Mouse (Mus musculus) hindbrain, postnatal 0 days (tissue): Measurements from ENCODE around the gene Olfr836. TPM values are rescaled to one million over a fixed set of nuclear protein-coding genes. Genes with fewer than 3 reads are reported as not detected.
"Not testable (repeated sequence)": the region's sequence is repeated elsewhere in the genome, so short reads cannot be mapped to it uniquely, and the experiment has no call there.

Source experiments
- ATAC-seq: fragments of 200-750 bp; cut with Nextera tagmentation; 2 replicates; pipeline ENCODE4 v1.8.0; 2017; ENCODE audit warnings: mild to moderate bottlenecking, moderate TSS enrichment, moderate library complexity
- DNase-seq: peaks from one replicate; pipeline ENCODE4 v3.0.0-alpha.2; 2015; ENCODE audit warnings: low spot score
- H3K27ac ChIP-seq: fragments of 300-500 bp; sonication (generic); 2 replicates; pipeline ENCODE4 v1.5.1; 2014; ENCODE audit warnings: mild to moderate bottlenecking
- H3K27me3 ChIP-seq: fragments of 300-500 bp; sonication (generic); 2 replicates; pipeline ENCODE4 v1.6.1; 2014; ENCODE audit warnings: low read length, mixed read lengths; ENCODE audit not compliant: insufficient read depth
- H3K36me3 ChIP-seq: fragments of 300-500 bp; sonication (generic); 2 replicates; pipeline ENCODE4 v1.6.1; 2014; ENCODE audit warnings: low read length, mixed read lengths; ENCODE audit not compliant: insufficient read depth
- H3K4me1 ChIP-seq: fragments of 300-500 bp; sonication (generic); 2 replicates; pipeline ENCODE4 v1.6.1; 2014; ENCODE audit warnings: antibody characterized with exemption, low read length, mixed read lengths; ENCODE audit not compliant: insufficient read depth
- H3K4me2 ChIP-seq: fragments of 300-500 bp; sonication (generic); 2 replicates; pipeline ENCODE4 v1.6.1; 2014; ENCODE audit warnings: low read depth, mild to moderate bottlenecking, low read length, moderate library complexity, mixed read lengths
- H3K4me3 ChIP-seq: fragments of 300-500 bp; sonication (generic); 2 replicates; pipeline ENCODE4 v1.5.1; 2014; ENCODE audit warnings: low read length
- H3K9ac ChIP-seq: fragments of 300-500 bp; sonication (generic); replicated peaks from 2 replicates; pipeline ENCODE4 v1.6.1; 2014; ENCODE audit warnings: mild to moderate bottlenecking, low read length, moderate library complexity, mixed read lengths
- H3K9me3 ChIP-seq: fragments of 300-500 bp; sonication (generic); 2 replicates; pipeline ENCODE4 v1.6.1; 2016; ENCODE audit warnings: low read length, mixed read lengths
- CTCF ChIP-seq: IDR thresholded peaks from 2 replicates; pipeline ENCODE4 v1.5.1; 2016; ENCODE audit warnings: antibody characterized with exemption, control low read depth, low read depth
- whole genome bisulfite sequencing: fragments of 180-500 bp; shearing (Covaris S2); extraction: QIAGEN DNeasy Blood & Tissue Kit; methylation state at CpG from one replicate; pipeline ENCODE4 v1.1.7; 2014; 5-methylcytosine and 5-hydroxymethylcytosine counted together
- polyA plus RNA-seq: library from polyadenylated mRNA; unstranded; fragments of >200 nt; fragmentation: Nextera tagmentation; extraction: Ambion mirVana; gene quantifications from 2 replicates; pipeline ENCODE4 v1.2.1, GENCODE M21; 2015
- total RNA-seq: library from RNA; depleted of rRNA; stranded (reverse); fragments of >200 nt; gene quantifications from 2 replicates; pipeline ENCODE4 v1.2.3, GENCODE M21; 2014; rRNA removed

The Olfr836 gene
- total RNA-seq (not detected in 2 replicates), polyA plus RNA-seq (not detected in 2 replicates)

- DNase-seq = no peak
- H3K27ac ChIP-seq = no peak within 1 kb of the TSS
- no peak within 1 kb of the TSS for H3K4me2 ChIP-seq
- ATAC-seq = no peak
- no peaks in the 10 kb centered on the region for H3K27me3 ChIP-seq
- no peaks in the 10 kb centered on the region for H3K9me3 ChIP-seq
- no peak for TF ChIP-seq CTCF
- H3K4me1 ChIP-seq = no peaks in the 10 kb centered on the region
- no peak within 1 kb of the TSS for H3K4me3 ChIP-seq
- H3K36me3 ChIP-seq = no peaks in the 10 kb centered on the region
- no peak within 1 kb of the TSS for H3K9ac ChIP-seq
These were observed at the start of gene Olfr836 for GRCm38 (mm10) chr9:19120082-19120481. Gene Olfr836, plus strand, starts transcription at chr9:19120382.

- Histone ChIP-seq H3K4me3 (no peak overlapping the region), H3K36me3 (no peaks in the 10 kb centered on the region), H3K27me3 (no peaks in the 10 kb centered on the region), H3K4me2 (no peak overlapping the region), H3K27ac (no peak overlapping the region), H3K9ac (no peak overlapping the region), H3K4me1 (no peaks in the 10 kb centered on the region), H3K9me3 (peaks cover 7% of the 10 kb centered on the region)
- TF ChIP-seq CTCF = no peak
- 31% methylated on average over 3 of the region's 3 CpGs for WGBS
- no peak for DNase-seq
- no peak for ATAC-seq
These were observed 35.2 kb upstream of the Olfr836 start for GRCm38 (mm10) chr9:19084986-19085385.

GRCm38 (mm10) chr9:19092889-19093753, 27.1 kb upstream of the Olfr836 start:
- H3K4me1 ChIP-seq, H3K27ac ChIP-seq, H3K36me3 ChIP-seq, H3K9ac ChIP-seq, H3K4me2 ChIP-seq, H3K4me3 ChIP-seq, H3K9me3 ChIP-seq, H3K27me3 ChIP-seq, ATAC-seq, DNase-seq: not testable (repeated sequence)
- 71% methylated on average over 6 of the region's 6 CpGs for WGBS

GRCm38 (mm10) chr9:19097286-19097685, 22.9 kb upstream of the Olfr836 start:
- H3K4me2 ChIP-seq = no peak overlapping the region
- WGBS = 90% methylated on average over 4 of the region's 4 CpGs
- no peak for TF ChIP-seq CTCF
- H3K9ac ChIP-seq = no peak overlapping the region
- no peak overlapping the region for H3K4me3 ChIP-seq
- 0 out of 2 replicates have a peak, but pooled peaks cover 2% of the 10 kb centered on the region for H3K9me3 ChIP-seq
- no peak for ATAC-seq
- H3K27ac ChIP-seq = no peak overlapping the region
- no peaks in the 10 kb centered on the region for H3K36me3 ChIP-seq
- DNase-seq = no peak
- H3K4me1 ChIP-seq = no peaks in the 10 kb centered on the region
- H3K27me3 ChIP-seq = no peaks in the 10 kb centered on the region

GRCm38 (mm10) chr9:19136017-19136416, 15.8 kb downstream of the Olfr836 start, which contains the start of gene Olfr837:
Gene Olfr837, plus strand, starts transcription at chr9:19136317.
- Histone ChIP-seq H3K4me1 (no peaks in the 10 kb centered on the region), H3K9me3 (no peaks in the 10 kb centered on the region), H3K9ac (no peak within 1 kb of the TSS), H3K36me3 (no peaks in the 10 kb centered on the region), H3K27me3 (no peaks in the 10 kb centered on the region), H3K4me2 (no peak within 1 kb of the TSS), H3K27ac (no peak within 1 kb of the TSS), H3K4me3 (no peak within 1 kb of the TSS)
- 64% methylated on average over 1 of the region's 1 CpGs for WGBS
- DNase-seq (no peak), ATAC-seq (no peak)
- no peak for TF ChIP-seq CTCF

Other genes starting within 250 kb of the Olfr836 start
- not detected in 2 replicates for gene Olfr830, start 245.7 kb upstream of the Olfr836 start, total RNA-seq
- gene Olfr830, start 245.7 kb upstream of the Olfr836 start, polyA plus RNA-seq = not detected in 2 replicates
- not detected in 2 replicates for gene Olfr832, start 183.3 kb upstream of the Olfr836 start, total RNA-seq
- gene Olfr832, start 183.3 kb upstream of the Olfr836 start, polyA plus RNA-seq = not detected in 2 replicates
- gene Olfr834, start 132.4 kb upstream of the Olfr836 start, total RNA-seq = not detected in 2 replicates
- not detected in 2 replicates for gene Olfr834, start 132.4 kb upstream of the Olfr836 start, polyA plus RNA-seq
- not detected in 2 replicates for gene Olfr835, start 87.6 kb upstream of the Olfr836 start, total RNA-seq
- gene Olfr835, start 87.6 kb upstream of the Olfr836 start, polyA plus RNA-seq = not detected in 2 replicates
- gene Olfr837, start 15.9 kb downstream of the Olfr836 start, total RNA-seq = not detected in 2 replicates
- not detected in 2 replicates for gene Olfr837, start 15.9 kb downstream of the Olfr836 start, polyA plus RNA-seq
- 0.05 TPM in 1 of 2 replicates, not detected in the other for gene Olfr839-ps1, start 56.9 kb downstream of the Olfr836 start, total RNA-seq
- gene Olfr839-ps1, start 56.9 kb downstream of the Olfr836 start, polyA plus RNA-seq = not detected in 2 replicates
- gene Olfr843, start 131.6 kb downstream of the Olfr836 start, total RNA-seq = not detected in 2 replicates
- gene Olfr843, start 131.6 kb downstream of the Olfr836 start, polyA plus RNA-seq = not detected in 2 replicates
- not detected in 2 replicates for gene Olfr844, start 196.0 kb downstream of the Olfr836 start, total RNA-seq
- not detected in 2 replicates for gene Olfr844, start 196.0 kb downstream of the Olfr836 start, polyA plus RNA-seq
- gene Olfr845, start 216.1 kb downstream of the Olfr836 start, total RNA-seq = not detected in 2 replicates
- gene Olfr845, start 216.1 kb downstream of the Olfr836 start, polyA plus RNA-seq = not detected in 2 replicates
- gene Olfr846, start 243.6 kb downstream of the Olfr836 start, total RNA-seq = not detected in 2 replicates
- not detected in 2 replicates for gene Olfr846, start 243.6 kb downstream of the Olfr836 start, polyA plus RNA-seq